Mouse (Mus musculus) heart, postnatal 0 days (tissue): Measurements from ENCODE around the gene Ush2a. TPM values are rescaled to one million over a fixed set of nuclear protein-coding genes. Genes with fewer than 3 reads are reported as not detected.

Experiments
- ATAC-seq: fragments of 200-750 bp; cut with Nextera tagmentation; 2 replicates; pipeline ENCODE4 v1.8.0; 2017; ENCODE audit warnings: low read depth, moderate number of reproducible peaks, moderate library complexity; ENCODE audit not compliant: insufficient read depth
- DNase-seq: peaks from one replicate; pipeline ENCODE4 v3.0.0-alpha.2; 2016; ENCODE audit warnings: low spot score
- H3K27ac ChIP-seq: fragments of 300-500 bp; sonication (generic); 2 replicates; pipeline ENCODE4 v1.5.1; 2014; ENCODE audit warnings: low read depth, mild to moderate bottlenecking
- H3K27me3 ChIP-seq: fragments of 300-500 bp; sonication (generic); 2 replicates; pipeline ENCODE4 v1.6.1; 2014; ENCODE audit warnings: low read length, mixed read lengths; ENCODE audit not compliant: control insufficient read depth, insufficient read depth
- H3K36me3 ChIP-seq: fragments of 300-500 bp; sonication (generic); replicated peaks from 2 replicates; pipeline ENCODE4 v1.6.1; 2014; ENCODE audit warnings: low read length, mixed read lengths; ENCODE audit not compliant: control insufficient read depth, insufficient read depth
- H3K4me1 ChIP-seq: fragments of 300-500 bp; sonication (generic); 2 replicates; pipeline ENCODE4 v1.6.1; 2014; ENCODE audit warnings: antibody characterized with exemption; ENCODE audit not compliant: control insufficient read depth, insufficient read depth
- H3K4me2 ChIP-seq: fragments of 300-500 bp; sonication (generic); 2 replicates; pipeline ENCODE4 v1.6.1; 2014; ENCODE audit warnings: low read depth, mild to moderate bottlenecking, low read length, moderate library complexity
- H3K4me3 ChIP-seq: fragments of 300-500 bp; sonication (generic); 2 replicates; pipeline ENCODE4 v1.5.1; 2014; ENCODE audit warnings: low read depth, low read length
- H3K9ac ChIP-seq: fragments of 300-500 bp; sonication (generic); replicated peaks from 2 replicates; pipeline ENCODE4 v1.6.1; 2014; ENCODE audit warnings: low read depth, low read length, mixed read lengths
- H3K9me3 ChIP-seq: fragments of 300-500 bp; sonication (generic); replicated peaks from 2 replicates; pipeline ENCODE4 v1.6.1; 2016; ENCODE audit warnings: low read length; ENCODE audit not compliant: control insufficient read depth
- CTCF ChIP-seq: IDR thresholded peaks from 2 replicates; pipeline ENCODE4 v1.5.1; 2016; ENCODE audit warnings: antibody characterized with exemption, control low read depth, low read depth
- EP300 ChIP-seq: IDR thresholded peaks from 2 replicates; pipeline ENCODE4 v1.6.1; 2016; ENCODE audit warnings: antibody characterized with exemption, low read depth
- WGBS: fragments of 180-500 bp; shearing (Covaris S2); extraction: QIAGEN DNeasy Blood & Tissue Kit; methylation state at CpG from one replicate; pipeline ENCODE4 v1.1.7; 2014; 5-methylcytosine and 5-hydroxymethylcytosine counted together
- polyA plus RNA-seq: library from polyadenylated mRNA; unstranded; fragments of >200 nt; fragmentation: Nextera tagmentation; extraction: Ambion mirVana; gene quantifications from 2 replicates; pipeline ENCODE4 v1.2.1, GENCODE M21; 2015
- total RNA-seq: library from RNA; depleted of rRNA; stranded (reverse); fragments of >200 nt; gene quantifications from 2 replicates; pipeline ENCODE4 v1.2.3, GENCODE M21; 2014; ENCODE audit warnings: low replicate concordance

The Ush2a gene
- total and polyA plus RNA-seq, 2 experiments from 2014 or later, result 0.11 TPM; not detected in 1

DNA sequence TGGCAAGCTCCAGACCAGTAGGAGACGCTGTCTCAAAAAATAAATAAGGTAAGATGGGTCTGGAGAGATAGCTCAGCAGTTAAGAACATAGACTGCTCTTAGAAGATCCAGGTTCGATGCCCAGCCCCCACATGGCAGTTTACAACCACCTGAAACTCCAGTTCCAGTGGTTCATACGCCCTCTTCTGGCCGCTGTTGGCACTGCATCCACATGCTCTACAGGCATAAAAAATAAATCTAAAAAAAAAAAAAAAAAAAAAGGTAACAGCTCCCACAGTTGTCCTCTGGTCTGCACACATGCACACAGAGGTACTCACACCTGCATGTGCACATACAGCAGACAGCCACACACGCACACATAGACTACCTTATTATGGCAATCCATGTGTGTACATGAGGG, 686.0 kb downstream of the Ush2a start:
- H3K27ac ChIP-seq, result no peak overlapping the region
- no peak overlapping the region for H3K4me3 ChIP-seq
- no peak for ATAC-seq
- TF ChIP-seq EP300, result no peak
- 0 out of 2 replicates have a peak, but pooled peaks have one; percentile 16 for TF ChIP-seq CTCF
- no peaks in the 10 kb centered on the region for H3K9me3 ChIP-seq
- WGBS, result 51% methylated on average over 5 of the region's 5 CpGs
- DNase-seq, result no peak
- H3K4me2 ChIP-seq, result no peak overlapping the region
- no peaks in the 10 kb centered on the region for H3K36me3 ChIP-seq
- H3K27me3 ChIP-seq, result no peaks in the 10 kb centered on the region
- no peak overlapping the region for H3K9ac ChIP-seq
- H3K4me1 ChIP-seq, result no peaks in the 10 kb centered on the region

DNA sequence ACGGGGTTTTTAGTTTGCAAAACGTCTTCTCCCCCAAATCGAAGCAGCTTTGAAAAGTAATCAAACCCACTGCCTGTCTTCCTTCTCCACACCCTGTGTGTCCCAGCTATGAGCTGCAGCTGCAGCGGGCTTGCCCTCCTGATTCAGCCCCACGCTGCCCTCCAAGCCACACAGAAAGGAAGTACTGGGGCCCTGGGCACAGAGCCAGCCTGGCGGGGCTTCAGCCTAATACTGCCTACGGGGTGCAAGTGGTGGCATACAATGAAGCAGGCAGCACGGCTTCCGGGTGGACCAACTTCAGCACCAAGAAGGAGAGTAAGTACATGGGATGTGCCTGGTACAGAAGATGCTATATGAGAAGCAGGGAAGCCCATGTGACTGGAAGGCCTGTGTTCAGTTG, 686.5 kb downstream of the Ush2a start:
- 52% methylated on average over 9 of the region's 9 CpGs for WGBS
- Histone ChIP-seq H3K4me2 (no peak overlapping the region), H3K27ac (no peak overlapping the region), H3K27me3 (no peaks in the 10 kb centered on the region), H3K4me3 (no peak overlapping the region), H3K9ac (no peak overlapping the region), H3K9me3 (no peaks in the 10 kb centered on the region), H3K36me3 (no peaks in the 10 kb centered on the region), H3K4me1 (no peaks in the 10 kb centered on the region)
- no peak for TF ChIP-seq CTCF
- no peak for TF ChIP-seq EP300
- no peak for ATAC-seq
- DNase-seq, result no peak

DNA sequence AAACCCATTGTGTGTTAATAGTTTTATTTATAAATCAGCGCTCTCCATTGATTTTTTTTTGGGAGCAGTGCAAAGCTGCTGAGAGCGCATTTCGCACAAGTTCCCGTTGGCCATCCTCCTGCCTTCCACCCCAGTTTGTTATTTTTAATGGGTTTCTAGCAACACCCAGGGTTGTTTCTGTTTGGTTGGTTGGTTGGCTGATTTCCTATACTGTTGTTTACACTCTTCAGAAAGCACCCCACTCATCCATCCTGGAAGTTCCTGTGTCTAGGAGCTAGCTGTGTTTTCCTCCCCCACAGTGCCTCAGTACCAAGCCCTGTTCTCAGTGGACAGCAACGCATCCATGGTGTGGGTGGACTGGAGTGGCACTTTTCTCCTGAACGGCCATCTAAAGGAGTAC, 689.3 kb downstream of the Ush2a start:
- H3K27me3 ChIP-seq, result no peaks in the 10 kb centered on the region
- H3K4me2 ChIP-seq, result no peak overlapping the region
- H3K4me3 ChIP-seq, result no peak overlapping the region
- no peak for TF ChIP-seq CTCF
- TF ChIP-seq EP300, result no peak
- ATAC-seq, result no peak
- H3K36me3 ChIP-seq, result no peaks in the 10 kb centered on the region
- WGBS, result 86% methylated on average over 6 of the region's 6 CpGs
- no peaks in the 10 kb centered on the region for H3K4me1 ChIP-seq
- no peak overlapping the region for H3K27ac ChIP-seq
- H3K9ac ChIP-seq, result no peak overlapping the region
- DNase-seq, result no peak
- H3K9me3 ChIP-seq, result no peaks in the 10 kb centered on the region

DNA sequence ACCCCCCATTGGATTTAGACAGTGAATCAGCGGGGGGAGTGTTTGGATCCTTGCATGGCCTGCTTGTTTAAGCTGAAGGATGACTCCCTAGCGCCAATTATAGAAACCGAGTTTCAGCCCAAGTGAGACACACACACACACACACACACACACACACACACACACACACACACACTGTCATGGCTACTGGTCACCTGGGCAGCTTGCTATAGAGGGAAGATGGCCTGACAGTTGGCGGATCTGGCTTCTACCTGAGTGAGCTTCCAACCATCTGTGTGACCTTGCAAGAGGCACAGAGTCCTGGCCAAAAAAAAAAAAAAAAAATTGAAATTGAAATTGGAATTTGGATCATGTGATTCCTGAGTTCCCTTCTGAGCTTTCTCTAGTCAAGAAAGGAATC, 690.7 kb downstream of the Ush2a start:
- 87% methylated on average over 4 of the region's 4 CpGs for WGBS

DNA sequence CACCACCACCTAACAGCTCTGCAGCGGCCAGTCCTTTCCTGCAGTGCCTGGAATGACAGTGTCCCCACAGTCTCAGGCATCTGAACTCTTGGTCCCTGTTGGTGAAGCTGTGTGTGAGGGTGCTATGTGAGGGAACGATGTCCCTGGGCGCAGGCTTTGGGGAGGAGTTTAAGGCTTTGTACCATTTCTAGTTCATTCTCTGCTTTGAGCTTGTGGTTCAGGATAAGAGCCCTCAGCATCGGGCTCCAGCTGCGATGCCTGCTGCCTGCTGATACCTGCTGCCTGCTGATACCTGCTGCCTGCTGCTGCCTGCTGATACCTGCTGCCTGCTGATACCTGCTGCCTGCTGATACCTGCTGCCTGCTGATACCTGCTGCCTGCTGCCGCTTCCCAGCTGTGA, 711.3 kb downstream of the Ush2a start:
- H3K36me3 ChIP-seq, result peaks cover 86% of the 10 kb centered on the region
- H3K27me3 ChIP-seq, result no peaks in the 10 kb centered on the region
- DNase-seq (no peak), ATAC-seq (no peak)
- H3K27ac ChIP-seq, result no peak overlapping the region
- H3K9ac ChIP-seq, result no peak overlapping the region
- no peak overlapping the region for H3K4me3 ChIP-seq
- no peaks in the 10 kb centered on the region for H3K9me3 ChIP-seq
- no peaks in the 10 kb centered on the region for H3K4me1 ChIP-seq
- 87% methylated on average over 6 of the region's 6 CpGs for WGBS
- TF ChIP-seq CTCF, result no peak
- TF ChIP-seq EP300, result no peak
- H3K4me2 ChIP-seq, result no peak overlapping the region

More for the DNA sequence above, 690.7 kb downstream of the Ush2a start:
- no peaks in the 10 kb centered on the region for H3K36me3 ChIP-seq
- H3K27me3 ChIP-seq, result no peaks in the 10 kb centered on the region
- no peak overlapping the region for H3K27ac ChIP-seq
- H3K4me2 ChIP-seq, result no peak overlapping the region
- H3K9ac ChIP-seq, result no peak overlapping the region
- H3K4me1 ChIP-seq, result no peaks in the 10 kb centered on the region
- no peak for TF ChIP-seq CTCF
- TF ChIP-seq EP300, result no peak
- no peak overlapping the region for H3K4me3 ChIP-seq
- no peak for DNase-seq
- H3K9me3 ChIP-seq, result no peaks in the 10 kb centered on the region
- ATAC-seq, result no peak

DNA sequence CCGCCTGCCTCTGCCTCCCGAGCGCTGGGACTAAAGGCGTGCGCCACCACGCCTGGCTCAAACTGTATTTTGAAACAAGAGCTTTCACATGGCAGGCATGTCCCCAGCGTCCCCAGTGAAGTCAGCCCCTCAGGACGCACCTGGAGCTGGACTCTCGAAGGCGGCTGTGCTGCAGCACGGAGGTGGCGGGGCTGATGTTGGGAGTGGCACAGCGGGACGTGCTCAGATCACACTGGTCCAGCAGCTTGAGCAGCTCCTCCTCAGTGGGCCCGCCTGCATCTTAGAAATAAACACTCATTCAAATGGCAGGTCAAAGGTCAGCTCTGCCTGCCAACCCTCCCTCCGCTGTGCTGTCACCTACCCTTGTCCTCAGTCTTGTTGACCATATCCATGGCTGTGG, 712.1 kb downstream of the Ush2a start:
- H3K27ac ChIP-seq, result no peak overlapping the region
- no peaks in the 10 kb centered on the region for H3K4me1 ChIP-seq
- no peak overlapping the region for H3K4me3 ChIP-seq
- 94% methylated on average over 16 of the region's 16 CpGs for WGBS
- H3K36me3 ChIP-seq, result peaks cover 85% of the 10 kb centered on the region
- ATAC-seq, result no peak
- H3K27me3 ChIP-seq, result no peaks in the 10 kb centered on the region
- no peak overlapping the region for H3K9ac ChIP-seq
- TF ChIP-seq CTCF (no peak), EP300 (no peak)
- H3K9me3 ChIP-seq, result no peaks in the 10 kb centered on the region
- no peak overlapping the region for H3K4me2 ChIP-seq
- DNase-seq, result no peak
